Mouse (Mus musculus) lung, adult 2 months (tissue): ENCODE data around the gene Tctn1.

ENCODE experiments used
- CTCF ChIP-seq: fragments of 200-500 bp; IDR thresholded peaks from 2 replicates; pipeline ENCODE4 v1.5.1; 2011; ENCODE audit warnings: mild to moderate bottlenecking, low read length, control low read depth; ENCODE audit not compliant: insufficient read depth
- POLR2A ChIP-seq: fragments of 200-500 bp; IDR thresholded peaks from 2 replicates; pipeline ENCODE4 v1.6.1; 2011; ENCODE audit warnings: low read depth, mild to moderate bottlenecking, control low read depth, low read length, borderline replicate concordance; ENCODE audit errors: extremely low read depth

DNA sequence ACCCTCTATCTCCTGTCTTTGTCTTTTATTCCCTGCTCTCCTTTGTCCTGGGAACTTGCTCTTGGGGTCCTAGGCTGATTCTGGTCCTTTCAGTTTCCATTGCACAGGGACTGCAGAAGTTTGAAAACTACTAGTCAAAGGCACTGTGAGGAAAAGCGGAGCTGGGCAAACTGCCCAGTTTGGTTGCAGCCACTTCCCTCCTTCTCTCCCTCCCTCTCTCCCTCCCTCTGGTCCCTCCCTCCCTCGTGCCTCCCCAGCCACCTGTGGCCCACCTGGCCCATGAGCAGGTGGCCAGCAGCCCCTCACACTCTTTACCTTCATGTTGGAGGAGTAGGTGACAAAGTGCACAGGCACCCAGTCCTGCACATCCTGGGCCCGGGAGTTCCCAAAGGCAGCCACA is 19.1 kb downstream of the Tctn1 start:
- TF ChIP-seq CTCF (no peak), POLR2A (no peak)
